Mouse (Mus musculus) gastrocnemius, postnatal 36 days (tissue): Measurements from ENCODE around the gene Ttc7. TPM values are rescaled to one million over a fixed set of nuclear protein-coding genes. Genes with fewer than 3 reads are reported as not detected.

Experiments used
- DNase-seq, 2 experiments: peaks; one replicate each; pipeline ENCODE4 v3.0.0; 2022
- intact Hi-C: fragments of 180-260 bp; cut with DNase I; formaldehyde crosslinking; loops from one replicate; pipeline ENCODE4 v1.15.1; 2025
- total RNA-seq, 2 experiments: library from RNA; stranded (reverse); gene quantifications; 2 replicates each; pipeline ENCODE4 v1.2.3; 2021

The Ttc7 gene
- total RNA-seq, 2 experiments from 2014 or later, result 6.8 to 8.2 TPM

GRCm38 (mm10) chr17:87332887-87333286, 50.2 kb downstream of the Ttc7 start:
- intact Hi-C loops, result no loop called here
- DNase-seq, result no peak

DNA sequence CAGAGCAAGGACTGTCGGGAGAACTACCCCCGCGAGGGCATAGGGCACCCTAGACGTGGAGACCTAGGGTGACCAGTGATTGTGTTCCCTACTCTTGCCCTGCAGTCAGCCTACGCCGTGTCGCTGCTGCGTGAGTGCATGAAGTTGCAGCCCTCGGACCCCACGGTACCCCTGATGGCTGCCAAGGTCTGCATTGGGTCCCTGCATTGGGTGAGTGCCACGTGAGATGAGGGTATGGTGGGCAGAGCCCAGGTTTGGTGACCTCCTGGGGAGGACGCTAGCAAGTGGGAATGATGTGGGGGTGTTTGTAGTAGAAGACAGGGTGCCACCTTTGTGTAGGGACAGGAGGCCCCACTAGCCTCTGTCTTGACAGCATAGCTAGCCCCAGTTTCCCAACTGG, 51.5 kb downstream of the Ttc7 start:
- DNase-seq, result no peak
- intact Hi-C loops, result no loop called here

DNA sequence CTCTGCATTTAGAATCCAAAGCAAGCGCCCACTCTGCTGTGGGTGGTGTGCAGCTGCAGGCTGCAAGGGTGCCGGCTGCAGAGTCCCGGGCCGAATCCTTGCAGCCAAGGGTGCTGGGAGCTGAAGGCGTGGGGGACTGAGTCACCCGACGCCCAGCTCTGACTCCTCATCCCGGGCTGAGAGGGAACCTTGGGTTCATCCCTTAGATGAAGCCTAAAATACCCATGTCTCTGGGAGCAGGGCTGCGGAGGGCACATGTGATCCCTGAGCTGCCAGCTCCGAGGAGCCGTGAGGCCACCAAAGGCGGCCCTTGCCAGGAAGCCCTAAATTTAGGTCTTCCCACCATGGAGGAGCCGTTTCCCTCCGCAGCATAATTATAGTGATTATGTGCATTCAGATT, 52.5 kb downstream of the Ttc7 start:
- no peak for DNase-seq
- intact Hi-C loops, result no loop called here

GRCm38 (mm10) chr17:87335727-87336126, 53.0 kb downstream of the Ttc7 start:
- intact Hi-C loops, result no loop called here
- no peak for DNase-seq

- intact Hi-C loops, result no loop called here
- no peak for DNase-seq
Measured at GRCm38 (mm10) chr17:87336910-87337309, 54.2 kb downstream of the Ttc7 start.

GRCm38 (mm10) chr17:87337683-87338082, 55.0 kb downstream of the Ttc7 start:
- DNase-seq, result no peak
- intact Hi-C loops, result no loop called here

- intact Hi-C loops, result no loop called here
- no peak for DNase-seq
Measured at GRCm38 (mm10) chr17:87339122-87339521, 56.4 kb downstream of the Ttc7 start.

- DNase-seq, result peak in 1 of 2 experiments; percentile 41
Measured at GRCm38 (mm10) chr17:87343060-87343703, 60.5 kb downstream of the Ttc7 start.

DNA sequence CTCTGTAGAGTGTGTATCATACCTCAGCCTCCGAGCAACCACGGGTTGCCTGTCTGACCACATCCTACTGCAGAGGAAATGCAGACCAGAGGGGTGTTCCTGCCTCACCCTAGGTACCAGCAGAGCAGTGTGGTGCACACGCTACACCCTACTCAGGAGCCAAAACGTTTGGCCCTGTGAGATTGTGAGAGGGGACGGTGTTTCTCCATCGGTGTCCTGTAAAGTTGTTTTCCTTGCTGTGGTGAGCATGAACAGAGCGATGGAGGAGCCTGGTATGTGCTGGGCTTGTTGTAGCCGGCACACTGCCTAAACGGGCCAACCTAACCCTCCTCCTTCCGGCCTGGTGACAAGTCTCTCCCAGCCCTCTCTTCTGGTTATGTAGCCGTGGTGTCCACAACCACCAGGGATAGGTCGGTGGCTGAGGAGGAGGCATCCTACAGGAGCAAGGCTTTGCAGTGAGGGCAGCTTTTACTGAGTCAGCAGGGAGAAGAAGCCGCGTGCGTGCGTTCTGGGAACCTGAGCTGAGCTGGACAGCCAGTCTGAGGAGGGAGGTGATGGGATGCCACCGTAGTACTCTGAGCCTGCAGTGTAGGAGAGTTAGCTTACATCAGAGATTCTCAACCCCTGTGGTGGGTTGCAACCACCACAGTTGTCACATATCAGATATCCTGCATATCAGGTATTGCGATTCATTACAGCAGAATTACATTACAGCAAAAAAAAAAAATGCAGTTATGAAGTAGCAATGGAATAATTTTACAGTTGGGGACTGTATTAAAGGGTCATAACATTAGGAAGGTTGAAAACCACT, 62.0 kb downstream of the Ttc7 start:
- DNase-seq, result no peak
- intact Hi-C loops, result no loop called here

More at GRCm38 (mm10) chr17:87343060-87343703, 60.5 kb downstream of the Ttc7 start:
- intact Hi-C loops, result no loop called here

DNA sequence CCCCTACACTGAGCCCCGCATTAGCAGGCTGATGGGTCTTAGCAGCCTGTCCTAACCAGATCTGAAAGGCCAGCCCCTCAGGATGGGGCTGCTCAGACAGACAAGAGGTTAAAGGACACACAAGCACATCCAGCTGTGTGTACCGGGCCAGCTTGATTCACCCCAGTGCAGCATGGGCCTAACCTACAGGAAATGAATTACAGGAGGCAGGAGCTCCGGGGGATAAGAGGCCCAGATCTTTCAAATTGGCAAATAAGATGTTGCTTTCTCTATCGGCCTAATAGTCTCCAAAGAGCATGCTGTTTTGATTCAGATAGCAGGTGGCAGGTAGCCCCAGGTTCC, 62.5 kb downstream of the Ttc7 start:
- DNase-seq, result no peak
- intact Hi-C loops, result no loop called here

- no peak for DNase-seq
- intact Hi-C loops, result no loop called here
Measured at GRCm38 (mm10) chr17:87348353-87348752, 65.7 kb downstream of the Ttc7 start.

- intact Hi-C loops, result no loop called here
- no peak for DNase-seq
Measured at GRCm38 (mm10) chr17:87349069-87349468, 66.4 kb downstream of the Ttc7 start.

GRCm38 (mm10) chr17:87349575-87349974, 66.9 kb downstream of the Ttc7 start:
- intact Hi-C loops, result no loop called here
- no peak for DNase-seq

GRCm38 (mm10) chr17:87350471-87351240, 68.0 kb downstream of the Ttc7 start:
- intact Hi-C loops, result loop anchor here (2.0 kb wide), 1 partner anchor 26 kb away; no protein-coding TSS in a partner anchor
- peak; percentile 51 to 63 for DNase-seq

GRCm38 (mm10) chr17:87351241-87352105, 68.8 kb downstream of the Ttc7 start:
- peak; percentile 73 to 77 for DNase-seq
- intact Hi-C loops, result loop anchor here (2.0 kb wide), 1 partner anchor 25 kb away; no protein-coding TSS in a partner anchor

DNA sequence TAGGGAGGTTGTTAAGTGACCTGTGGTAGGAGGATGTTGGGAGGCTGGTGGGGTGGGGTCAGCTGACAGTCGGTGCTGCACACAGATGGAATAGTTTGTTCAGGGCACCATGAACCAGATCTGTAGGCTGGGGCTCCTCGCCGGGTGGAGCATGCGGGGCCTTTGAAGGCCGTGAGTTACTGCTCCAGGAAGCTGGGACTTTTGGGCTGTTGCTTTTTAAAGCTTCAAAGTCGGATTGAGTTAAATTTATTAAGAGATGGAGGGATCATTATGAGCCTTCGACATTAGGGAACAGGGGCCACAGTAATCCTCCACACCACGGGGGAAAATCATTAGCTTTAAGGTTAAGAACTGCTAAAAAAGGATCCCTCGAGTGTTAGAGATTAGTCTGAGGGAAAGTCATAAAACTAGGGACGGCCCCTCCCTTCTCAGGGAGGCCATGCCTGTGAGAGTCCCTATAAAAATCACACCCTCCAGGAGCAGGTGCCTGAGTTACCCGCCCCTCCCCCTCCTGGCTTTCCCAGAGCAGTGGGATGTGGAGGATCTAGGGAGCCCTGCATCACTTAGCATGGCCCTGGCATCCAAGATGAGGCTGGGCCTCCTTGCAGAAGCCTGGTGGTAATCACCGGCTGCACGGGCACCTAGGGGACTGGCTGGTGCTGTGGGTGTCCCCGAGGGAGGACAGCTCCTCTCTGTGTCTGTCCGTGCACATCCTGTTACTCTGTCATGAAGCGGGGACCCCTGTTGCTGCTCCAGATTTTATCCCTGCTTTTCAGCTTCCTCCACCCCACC, 69.6 kb downstream of the Ttc7 start:
- intact Hi-C loops, result no loop called here

GRCm38 (mm10) chr17:87352898-87353225, 70.2 kb downstream of the Ttc7 start:
- intact Hi-C loops, result no loop called here
- DNase-seq, result no peak

More for the DNA sequence above, 69.6 kb downstream of the Ttc7 start:
- DNase-seq, result no peak

- intact Hi-C loops, result no loop called here
- no peak for DNase-seq
Measured at GRCm38 (mm10) chr17:87353745-87354320, 71.1 kb downstream of the Ttc7 start.

- intact Hi-C loops, result no loop called here
- DNase-seq, result no peak
Measured at GRCm38 (mm10) chr17:87355456-87355855, 72.8 kb downstream of the Ttc7 start.
